Mouse (Mus musculus) thymus, adult 2 months (tissue): ENCODE measurements at regions not wholly inside any gene's neighbourhood (a gene's known extent, or its start where the extent isn't known, plus 50 kb on each side); places are given as distances from the start of the nearest gene placed in this dataset.

Experiments
- CTCF ChIP-seq: fragments of 200-500 bp; IDR thresholded peaks from 2 replicates; pipeline ENCODE4 v1.5.1; 2012; ENCODE audit warnings: mild to moderate bottlenecking, control low read depth, low read length, moderate library complexity, borderline replicate concordance; ENCODE audit not compliant: control insufficient read depth, poor library complexity, insufficient read depth; ENCODE audit errors: extremely low read depth
- POLR2A ChIP-seq: fragments of 200-500 bp; IDR thresholded peaks from 2 replicates; pipeline ENCODE4 v1.6.1; 2012; ENCODE audit warnings: mild to moderate bottlenecking, low read length, control low read depth, moderate library complexity; ENCODE audit not compliant: control insufficient read depth, poor library complexity, insufficient read depth; ENCODE audit errors: extremely low read depth

DNA sequence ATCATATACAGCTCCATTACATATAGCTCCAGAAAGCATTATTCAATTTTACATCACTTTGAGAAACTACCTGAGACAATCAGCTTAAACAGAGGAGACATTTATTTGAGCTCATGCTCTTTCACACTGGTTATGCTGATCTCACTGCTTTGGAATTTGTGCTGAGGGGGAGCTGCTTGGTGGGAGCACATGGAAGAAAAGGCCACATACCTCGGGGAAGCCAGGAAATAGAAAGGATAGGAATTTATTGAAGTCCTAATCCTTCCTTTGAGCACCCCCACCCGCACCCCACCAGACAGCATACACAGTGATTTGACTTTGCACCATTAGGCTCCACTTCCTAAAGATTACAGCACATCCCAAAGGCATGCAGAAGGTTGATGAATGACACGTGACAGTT is 296.0 kb upstream of the Slc35b3 start:
- TF ChIP-seq CTCF (no peak), POLR2A (no peak)
